Mouse (Mus musculus): ENCODE measurements around the gene Zfp775. TPM values are rescaled to one million over a fixed set of nuclear protein-coding genes. Genes with fewer than 3 reads are reported as not detected.

Gene Zfp775
- polyA plus RNA-seq (2016; fragmentation: Nextera tagmentation; extraction: Ambion mirVana), result 13.4 and 14.9 TPM in 2 replicates

DNA sequence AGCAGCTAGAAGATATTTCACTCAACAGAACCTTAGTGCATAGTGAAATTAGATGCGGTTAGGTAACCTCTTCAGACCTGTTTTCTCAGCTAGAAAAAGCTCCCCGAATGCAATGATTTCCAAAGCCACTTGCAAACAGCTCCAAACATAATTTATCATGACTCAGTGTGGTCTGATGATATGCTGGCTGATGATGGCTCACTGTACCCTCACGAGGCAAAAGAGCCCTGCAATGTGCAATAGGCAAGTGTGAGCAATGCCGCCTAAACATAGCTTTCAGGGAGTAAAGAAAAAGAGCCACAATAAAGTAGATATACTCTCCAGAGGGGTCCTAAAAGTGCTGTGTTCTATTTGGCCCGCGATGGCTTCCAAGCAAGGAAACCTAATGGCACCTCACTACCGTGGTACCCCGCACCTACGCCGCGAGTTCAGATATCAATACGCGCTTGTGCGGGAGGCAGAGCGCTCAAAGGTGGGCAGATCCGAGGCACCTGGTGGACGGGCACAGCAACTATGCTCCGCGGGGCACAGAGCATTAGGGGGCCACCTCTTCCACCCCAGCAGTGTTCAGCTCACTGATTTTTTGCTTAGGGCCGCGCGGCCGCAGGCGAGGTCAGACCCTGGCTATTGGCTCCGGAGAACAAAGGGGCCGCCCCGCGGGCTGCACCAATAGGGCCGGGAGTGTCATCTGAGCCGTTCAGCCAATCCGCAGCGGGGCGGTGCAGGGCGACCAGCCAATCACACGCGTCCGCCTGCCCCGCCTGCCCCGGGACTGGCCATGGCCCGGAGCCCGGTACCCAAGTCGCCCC lies at the start of gene Zfp775:
TSS of gene Zfp775 (plus strand) at position 793 of the 809 bp plus-strand sequence.
- Histone ChIP-seq H3K4me2 (peak within 1 kb of the TSS; percentile 90), H3K27ac (peak within 1 kb of the TSS; percentile 85), H3K9me3 (peaks cover 15% of the 10 kb centered on the region), H3K4me3 (replicated peaks) (peak within 1 kb of the TSS; percentile 72), H3K27me3 (no peaks in the 10 kb centered on the region), H3K4me1 (peaks cover 18% of the 10 kb centered on the region), H3K36me3 (replicated peaks) (peaks cover 37% of the 10 kb centered on the region), H3K9ac (peak within 1 kb of the TSS; percentile 82)
- 4% methylated on average over 42 of the region's 42 CpGs for whole genome bisulfite sequencing
- ATAC-seq (ENCODE audit: low FRiP score), result peak; percentile 99

GRCm38 (mm10) chr6:48552918-48553317 lies 48.9 kb upstream of the Zfp775 start:
- no peak overlapping the region for H3K4me2 ChIP-seq
- H3K27ac ChIP-seq, result no peak overlapping the region
- 67% methylated on average over 4 of the region's 4 CpGs for WGBS
- H3K9ac ChIP-seq, result no peak overlapping the region
- peaks cover 16% of the 10 kb centered on the region for H3K4me1 ChIP-seq
- peaks cover 9% of the 10 kb centered on the region for H3K36me3 ChIP-seq (replicated peaks)
- no peak overlapping the region for H3K4me3 ChIP-seq (replicated peaks)
- no peaks in the 10 kb centered on the region for H3K27me3 ChIP-seq
- no peak for ATAC-seq (ENCODE audit: low FRiP score)
- no peaks in the 10 kb centered on the region for H3K9me3 ChIP-seq

- H3K9me3 ChIP-seq, result no peaks in the 10 kb centered on the region
- WGBS, result 78% methylated on average over 4 of the region's 4 CpGs
- peak overlapping the region; percentile 70 for H3K4me2 ChIP-seq
- peaks cover 16% of the 10 kb centered on the region for H3K4me1 ChIP-seq
- H3K9ac ChIP-seq, result peak overlapping the region; percentile 62
- ATAC-seq (ENCODE audit: low FRiP score), result 0 out of 2 replicates have a peak, but pooled peaks have one; percentile 8
- no peaks in the 10 kb centered on the region for H3K27me3 ChIP-seq
- peaks cover 13% of the 10 kb centered on the region for H3K36me3 ChIP-seq (replicated peaks)
- peak overlapping the region; percentile 50 for H3K4me3 ChIP-seq (replicated peaks)
- H3K27ac ChIP-seq, result peak overlapping the region; percentile 97
These were observed 48.0 kb upstream of the Zfp775 start for GRCm38 (mm10) chr6:48553819-48554218.

- under 1% methylated on average over 39 of the region's 39 CpGs for WGBS
- H3K9ac ChIP-seq, result peak within 1 kb of the TSS; percentile 62
- H3K27ac ChIP-seq, result peak within 1 kb of the TSS; percentile 97
- H3K4me1 ChIP-seq, result peaks cover 16% of the 10 kb centered on the region
- no peaks in the 10 kb centered on the region for H3K9me3 ChIP-seq
- peak within 1 kb of the TSS; percentile 70 for H3K4me2 ChIP-seq
- H3K4me3 ChIP-seq (replicated peaks), result peak within 1 kb of the TSS; percentile 50
- ATAC-seq (ENCODE audit: low FRiP score), result peak; percentile 95
- H3K36me3 ChIP-seq (replicated peaks), result peaks cover 18% of the 10 kb centered on the region
- no peaks in the 10 kb centered on the region for H3K27me3 ChIP-seq
These were observed 47.4 kb upstream of the Zfp775 start, which contains the start of gene Lrrc61 for GRCm38 (mm10) chr6:48554280-48555103. Gene Lrrc61, plus strand, starts transcription at chr6:48554796.

- H3K9me3 ChIP-seq, result no peaks in the 10 kb centered on the region
- H3K27ac ChIP-seq, result peak overlapping the region; percentile 97
- peak; percentile 86 for ATAC-seq (ENCODE audit: low FRiP score)
- peaks cover 16% of the 10 kb centered on the region for H3K4me1 ChIP-seq
- peaks cover 18% of the 10 kb centered on the region for H3K36me3 ChIP-seq (replicated peaks)
- H3K4me3 ChIP-seq (replicated peaks), result peak overlapping the region; percentile 50
- H3K27me3 ChIP-seq, result no peaks in the 10 kb centered on the region
- peak overlapping the region; percentile 62 for H3K9ac ChIP-seq
- peak overlapping the region; percentile 70 for H3K4me2 ChIP-seq
- WGBS, result 29% methylated on average over 13 of the region's 14 CpGs
These were observed 46.6 kb upstream of the Zfp775 start for GRCm38 (mm10) chr6:48555104-48555890.

DNA sequence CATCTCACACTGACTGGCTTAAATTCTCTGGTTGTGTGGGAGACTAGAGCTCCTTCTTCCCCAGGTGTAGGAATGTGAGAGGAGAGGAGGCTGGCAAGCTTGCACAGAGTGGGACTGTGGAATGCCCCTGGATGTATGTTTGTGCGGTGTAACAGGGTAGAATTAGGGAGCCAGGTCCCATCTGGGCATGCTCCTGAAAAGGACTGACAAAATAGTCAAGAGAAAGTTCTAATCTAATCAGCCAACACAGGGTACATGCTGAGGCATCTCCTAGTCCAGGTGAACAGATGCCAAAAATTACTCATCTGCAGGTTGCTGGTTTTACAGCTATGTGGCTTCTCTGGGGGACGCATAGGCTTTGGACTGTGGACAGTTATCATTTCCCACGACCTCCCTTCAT lies 45.9 kb upstream of the Zfp775 start:
- ATAC-seq (ENCODE audit: low FRiP score), result no peak
- Histone ChIP-seq H3K4me3 (replicated peaks) (no peak overlapping the region), H3K4me1 (peaks cover 16% of the 10 kb centered on the region), H3K9ac (no peak overlapping the region), H3K36me3 (replicated peaks) (peaks cover 18% of the 10 kb centered on the region), H3K9me3 (no peaks in the 10 kb centered on the region), H3K27ac (no peak overlapping the region), H3K4me2 (peak overlapping the region; percentile 70), H3K27me3 (no peaks in the 10 kb centered on the region)
- 88% methylated on average over 3 of the region's 3 CpGs for WGBS

GRCm38 (mm10) chr6:48565693-48566310 lies 36.1 kb upstream of the Zfp775 start:
- 97% methylated on average over 4 of the region's 4 CpGs for WGBS
- Histone ChIP-seq H3K27me3 (no peaks in the 10 kb centered on the region), H3K4me1 (no peaks in the 10 kb centered on the region), H3K36me3 (replicated peaks) (peaks cover 21% of the 10 kb centered on the region; the same call in 1 of the 2 replicates), H3K4me3 (replicated peaks) (no peak overlapping the region), H3K9ac (no peak overlapping the region), H3K4me2 (no peak overlapping the region), H3K9me3 (no peaks in the 10 kb centered on the region), H3K27ac (no peak overlapping the region)
- ATAC-seq (ENCODE audit: low FRiP score), result no peak

- H3K36me3 ChIP-seq (replicated peaks), result peaks cover 21% of the 10 kb centered on the region; the same call in 1 of the 2 replicates
- no peak overlapping the region for H3K27ac ChIP-seq
- WGBS, result 84% methylated on average over 5 of the region's 5 CpGs
- no peak overlapping the region for H3K9ac ChIP-seq
- H3K4me3 ChIP-seq (replicated peaks), result no peak overlapping the region
- H3K9me3 ChIP-seq, result no peaks in the 10 kb centered on the region
- ATAC-seq (ENCODE audit: low FRiP score), result no peak
- no peak overlapping the region for H3K4me2 ChIP-seq
- no peaks in the 10 kb centered on the region for H3K4me1 ChIP-seq
- H3K27me3 ChIP-seq, result no peaks in the 10 kb centered on the region
These were observed 35.6 kb upstream of the Zfp775 start for GRCm38 (mm10) chr6:48566312-48566711.

GRCm38 (mm10) chr6:48568036-48568984 lies 33.6 kb upstream of the Zfp775 start:
- no peak for ATAC-seq (ENCODE audit: low FRiP score)
- H3K36me3 ChIP-seq (replicated peaks), result peaks cover 21% of the 10 kb centered on the region; the same call in 1 of the 2 replicates

GRCm38 (mm10) chr6:48569065-48569807 lies 32.6 kb upstream of the Zfp775 start:
- H3K4me3 ChIP-seq (replicated peaks), result no peak overlapping the region
- H3K9me3 ChIP-seq, result no peaks in the 10 kb centered on the region
- WGBS, result 82% methylated on average over 8 of the region's 8 CpGs
- no peak overlapping the region for H3K4me2 ChIP-seq
- peaks cover 18% of the 10 kb centered on the region; the same call in 1 of the 2 replicates for H3K36me3 ChIP-seq (replicated peaks)
- no peaks in the 10 kb centered on the region for H3K27me3 ChIP-seq
- H3K9ac ChIP-seq, result no peak overlapping the region
- no peak overlapping the region for H3K27ac ChIP-seq
- no peak for ATAC-seq (ENCODE audit: low FRiP score)
- H3K4me1 ChIP-seq, result no peaks in the 10 kb centered on the region

More at GRCm38 (mm10) chr6:48568036-48568984, 33.6 kb upstream of the Zfp775 start:
- no peaks in the 10 kb centered on the region for H3K4me1 ChIP-seq
- H3K27me3 ChIP-seq, result no peaks in the 10 kb centered on the region
- 90% methylated on average over 21 of the region's 21 CpGs for WGBS
- H3K4me2 ChIP-seq, result no peak overlapping the region
- no peaks in the 10 kb centered on the region for H3K9me3 ChIP-seq
- no peak overlapping the region for H3K27ac ChIP-seq
- no peak overlapping the region for H3K9ac ChIP-seq
- H3K4me3 ChIP-seq (replicated peaks), result no peak overlapping the region
